Comparison of ENCODE assay signal across 19 mouse cellular contexts in genomic region chr11:31896065-31896792, GRCm38 (mm10). TPM values are rescaled to one million over a fixed set of nuclear protein-coding genes. Genes with fewer than 3 reads are reported as not detected.
A peak's percentile ranks its signal among the peaks of the same experiment; 100 is the strongest.
DNase-seq lines count a peak whose midpoint lies in the region; ATAC-seq and TF ChIP-seq lines count a peak whose summit lies in the region.
"Had no signal": no experiment of that assay in that cellular context is flagged by ENCODE, and none has a peak within 500 bp of the region (broad histone marks: within the 10 kb centered on the region; RNA-seq: fewer than 3 reads in every experiment).

No protein-coding gene starts in this region.

- ATAC-seq in heart, embryonic 11.5 days (replicated peaks; ENCODE audit: insufficient number of reproducible peaks, low FRiP score, low TSS enrichment), result no peak
- ATAC-seq in megakaryocyte, adult 5-6 weeks (ENCODE audit: poor library complexity, severe bottlenecking), result no peak
- ATAC-seq in heart, postnatal 0 days (ENCODE audit: insufficient read depth, low read depth), result no peak
- ATAC-seq in liver, postnatal 0 days, result peak; percentile 65
- ATAC-seq: forebrain, embryonic 16.5 days; hindbrain, postnatal 0 days; midbrain, embryonic 16.5 days had no signal

- WGBS in heart, embryonic 11.5 days (ENCODE audit: insufficient replicate concordance), result 72% methylated on average over 4 of the region's 4 CpGs
- WGBS in heart, postnatal 0 days, result 56% methylated on average over 4 of the region's 4 CpGs
- 71% methylated on average over 4 of the region's 4 CpGs for WGBS in liver, postnatal 0 days (ENCODE audit: insufficient replicate concordance)

- H3K4me3 ChIP-seq in heart, embryonic 11.5 days (ENCODE audit: low read depth, low read length), result no peak overlapping the region
- peak overlapping the region; percentile 25 for H3K4me3 ChIP-seq in megakaryocyte, embryonic 14.5 days (replicated peaks)
- H3K4me3 ChIP-seq in heart, postnatal 0 days (ENCODE audit: low read depth, low read length), result no peak overlapping the region
- H3K4me3 ChIP-seq in liver, postnatal 0 days (ENCODE audit: low read depth, low read length), result peak overlapping the region; percentile 5; the same call in 1 of the 2 replicates
- H3K4me3 ChIP-seq: hindbrain, embryonic 10.5 days; limb, embryonic 15.5 days; neural tube, embryonic 15.5 days had no signal

- peak overlapping the region; percentile 32; the same call in 1 of the 2 replicates for H3K27ac ChIP-seq in heart, embryonic 11.5 days (ENCODE audit: low read depth, low read length)
- peak overlapping the region; percentile 9; the same call in 1 of the 2 replicates for H3K27ac ChIP-seq in heart, postnatal 0 days (ENCODE audit: low read depth)
- H3K27ac ChIP-seq in liver, postnatal 0 days (ENCODE audit: low read depth), result peak overlapping the region; percentile 64
- H3K27ac ChIP-seq: hindbrain, embryonic 10.5 days; hindbrain, postnatal 0 days; limb, embryonic 15.5 days; neural tube, embryonic 15.5 days had no signal

- H3K4me2 ChIP-seq in heart, embryonic 11.5 days, result 0 out of 2 replicates have a peak overlapping the region, but pooled peaks have one; percentile 2
- H3K4me2 ChIP-seq in heart, postnatal 0 days (ENCODE audit: low read depth, low read length), result no peak overlapping the region
- H3K4me2 ChIP-seq in liver, postnatal 0 days (ENCODE audit: low read depth, low read length), result peak overlapping the region; percentile 63
- H3K4me2 ChIP-seq: limb, embryonic 15.5 days; neural tube, embryonic 15.5 days had no signal

- H3K36me3 ChIP-seq in heart, embryonic 11.5 days (ENCODE audit: control insufficient read depth, insufficient read depth, low read length), result no peaks in the 10 kb centered on the region
- peaks cover 96% of the 10 kb centered on the region for H3K36me3 ChIP-seq in megakaryocyte, embryonic 14.5 days (replicated peaks; ENCODE audit: low read length)
- no peaks in the 10 kb centered on the region for H3K36me3 ChIP-seq in heart, postnatal 0 days (replicated peaks; ENCODE audit: control insufficient read depth, insufficient read depth, low read length)
- H3K36me3 ChIP-seq in liver, postnatal 0 days (replicated peaks; ENCODE audit: insufficient read depth, low read length), result peaks cover 49% of the 10 kb centered on the region
- H3K36me3 ChIP-seq: hindbrain, embryonic 10.5 days; limb, embryonic 15.5 days; neural tube, embryonic 15.5 days had no signal

- no peak overlapping the region for H3K9ac ChIP-seq in heart, embryonic 11.5 days (ENCODE audit: low read depth, low read length)
- no peak overlapping the region for H3K9ac ChIP-seq in heart, postnatal 0 days (replicated peaks; ENCODE audit: low read depth, low read length)
- peak overlapping the region; percentile 27; the same call in 1 of the 2 replicates for H3K9ac ChIP-seq in liver, postnatal 0 days (replicated peaks)
- H3K9ac ChIP-seq: limb, embryonic 15.5 days; neural tube, embryonic 15.5 days had no signal

- no peak for TF ChIP-seq EP300 in heart, postnatal 0 days (IDR thresholded peaks at IDR 0.05; ENCODE audit: low read depth)
- TF ChIP-seq EP300 in liver, postnatal 0 days (IDR thresholded peaks at IDR 0.05; ENCODE audit: low read depth), result no peak

- peaks cover 46% of the 10 kb centered on the region for H3K4me1 ChIP-seq in heart, embryonic 11.5 days (ENCODE audit: control insufficient read depth, insufficient read depth, low read length)
- H3K4me1 ChIP-seq in megakaryocyte, embryonic 14.5 days, result peaks cover 96% of the 10 kb centered on the region
- H3K4me1 ChIP-seq in heart, postnatal 0 days (ENCODE audit: control insufficient read depth, insufficient read depth), result peaks cover 68% of the 10 kb centered on the region
- H3K4me1 ChIP-seq in liver, postnatal 0 days (ENCODE audit: insufficient read depth), result peaks cover 32% of the 10 kb centered on the region
- H3K4me1 ChIP-seq: hindbrain, embryonic 10.5 days; limb, embryonic 15.5 days had no signal

- intact Hi-C loops in heart, postnatal 14 days (cut with DNase I), result no loop called here

- TF ChIP-seq CTCF in heart, postnatal 0 days (IDR thresholded peaks at IDR 0.05; ENCODE audit: low read depth), result no peak
- no peak for TF ChIP-seq CTCF in liver, postnatal 0 days (IDR thresholded peaks at IDR 0.05; ENCODE audit: low read depth)

- H3K9me3 ChIP-seq in heart, embryonic 11.5 days (replicated peaks; ENCODE audit: control insufficient read depth, low read length), result no peaks in the 10 kb centered on the region
- no peaks in the 10 kb centered on the region for H3K9me3 ChIP-seq in megakaryocyte, embryonic 14.5 days
- no peaks in the 10 kb centered on the region for H3K9me3 ChIP-seq in heart, postnatal 0 days (replicated peaks; ENCODE audit: control insufficient read depth, low read length)
- H3K9me3 ChIP-seq in liver, postnatal 0 days (ENCODE audit: low read length), result no peaks in the 10 kb centered on the region
- H3K9me3 ChIP-seq: hindbrain, embryonic 10.5 days; limb, embryonic 15.5 days; neural tube, embryonic 15.5 days had no signal

- DNase-seq in heart, postnatal 14 days, result no peak
- no peak for DNase-seq in heart, postnatal 0 days (ENCODE audit: low spot score)
- DNase-seq in liver, postnatal 0 days, result no peak
- DNase-seq in urinary bladder, postnatal 36 days (ENCODE audit: low spot score in 2 of 2), result no peak
- no peak for DNase-seq in cerebellum, postnatal 4 days (ENCODE audit: low spot score in 2 of 2)
- DNase-seq: cerebellum, adult 8-10 months; kidney, adult 9 months; kidney, postnatal 36 days; lung, postnatal 10 days; thymus, postnatal 4 days had no signal

- H3K27me3 ChIP-seq in heart, embryonic 11.5 days (ENCODE audit: control insufficient read depth, insufficient read depth, low read length), result no peaks in the 10 kb centered on the region
- H3K27me3 ChIP-seq in megakaryocyte, embryonic 14.5 days (replicated peaks), result no peaks in the 10 kb centered on the region
- H3K27me3 ChIP-seq in heart, postnatal 0 days (ENCODE audit: control insufficient read depth, insufficient read depth, low read length), result no peaks in the 10 kb centered on the region
- no peaks in the 10 kb centered on the region for H3K27me3 ChIP-seq in liver, postnatal 0 days (ENCODE audit: insufficient read depth, low read length)
- H3K27me3 ChIP-seq: limb, embryonic 15.5 days; neural tube, embryonic 15.5 days had no signal

RNA-seq across cellular contexts. Expression of gene Cpeb4, which starts 24.2 kb away (rescaled TPM):
- polyA plus RNA-seq in heart, embryonic 11.5 days (2014; fragmentation: Nextera tagmentation; extraction: Ambion mirVana), result 15.5 and 18.9 TPM in 2 replicates
- 10 to 100 TPM; 82.8 to 94.9 TPM for total RNA-seq in heart, postnatal 14 days (2021)
- 3.9 and 4.8 TPM in 2 replicates for polyA plus RNA-seq in megakaryocyte, embryonic 14.5 days (2012; ENCODE audit: insufficient read depth, low replicate concordance)
- 25.3 and 27.1 TPM in 2 replicates for total RNA-seq in megakaryocyte, adult 5-6 weeks (2015)
- 17.7 and 22.8 TPM in 2 replicates for total RNA-seq in megakaryocyte, adult 5-6 weeks (2017)
- 30.2 and 39.6 TPM in 2 replicates for total RNA-seq in heart, postnatal 0 days (2014; rRNA removed; ENCODE audit: low replicate concordance)
- polyA plus RNA-seq in heart, postnatal 0 days (2015; fragmentation: Nextera tagmentation; extraction: Ambion mirVana), result 6.5 and 7.2 TPM in 2 replicates
- polyA plus RNA-seq in liver, postnatal 0 days (2015; fragmentation: Nextera tagmentation; extraction: Ambion mirVana), result 7.0 and 10.0 TPM in 2 replicates

Comparison
In these comparisons a context has a peak if more than half of its experiments do, and no peak if none do; other contexts are left out.
1. H3K27ac ChIP-seq: peak in every context shown above with its lines; median percentile 64 in liver, postnatal 0 days; 32 in heart, embryonic 11.5 days; 9 in heart, postnatal 0 days.
2. H3K4me3 ChIP-seq: peak in megakaryocyte, embryonic 14.5 days (single experiment) and liver, postnatal 0 days (single experiment); none in heart, embryonic 11.5 days (single experiment) and heart, postnatal 0 days (single experiment).